Mouse (Mus musculus): ENCODE results near the gene AI854703.

DNA sequence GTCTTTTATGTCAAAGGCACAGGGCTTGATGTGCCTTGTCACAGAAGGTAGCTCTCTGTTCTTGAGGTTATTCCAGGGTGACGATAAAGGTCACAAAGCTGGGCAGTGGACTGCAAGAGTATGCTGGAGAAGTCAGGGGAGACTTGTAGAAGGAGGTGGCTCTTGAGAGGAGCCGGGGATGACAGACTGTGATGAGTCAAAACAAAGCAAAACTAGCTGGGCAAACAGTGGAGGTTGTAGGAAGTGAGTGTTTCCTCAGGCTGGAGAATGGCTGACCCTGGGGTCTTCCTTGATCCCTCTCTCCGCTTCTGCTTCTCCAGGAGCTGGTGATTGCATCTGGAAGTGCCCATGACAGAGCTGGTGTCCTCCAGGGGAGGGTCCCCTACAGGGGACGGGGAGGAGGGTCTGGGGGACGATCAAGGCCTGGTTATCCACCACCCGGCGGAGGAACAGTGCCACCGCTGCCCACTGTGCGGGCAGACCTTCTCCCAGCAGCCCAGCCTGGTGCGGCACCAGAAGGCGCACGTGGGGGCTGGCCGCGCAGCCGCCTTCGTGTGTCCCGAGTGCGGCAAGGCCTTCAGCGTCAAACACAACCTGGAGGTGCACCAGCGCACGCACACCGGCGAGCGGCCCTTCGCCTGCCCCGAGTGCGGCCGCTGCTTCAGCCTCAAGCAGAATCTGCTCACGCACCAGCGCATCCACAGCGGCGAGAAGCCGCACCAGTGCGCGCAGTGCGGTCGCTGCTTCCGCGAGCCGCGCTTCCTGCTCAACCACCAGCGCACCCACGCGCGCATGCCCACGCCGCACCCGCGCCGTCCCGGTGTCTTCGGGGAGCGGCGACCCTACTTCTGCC lies 2.5 kb downstream of the AI854703 start:
- TF ChIP-seq CTCF (IDR thresholded peaks at IDR 0.05; ENCODE audit: low read depth, low read length): no peak
- TF ChIP-seq TAL1 (conservative IDR thresholded peaks at IDR 0.05; ENCODE audit: low read depth, low read length): no peak
- TF ChIP-seq GATA1 (IDR thresholded peaks at IDR 0.05; ENCODE audit: borderline replicate concordance, low read length): no peak
- TF ChIP-seq POLR2AphosphoS5 (IDR thresholded peaks at IDR 0.05; ENCODE audit: insufficient replicate concordance, low read depth, low read length): no peak
